Comparison of ENCODE assay signal across 10 mouse cellular contexts in the genomic region with DNA sequence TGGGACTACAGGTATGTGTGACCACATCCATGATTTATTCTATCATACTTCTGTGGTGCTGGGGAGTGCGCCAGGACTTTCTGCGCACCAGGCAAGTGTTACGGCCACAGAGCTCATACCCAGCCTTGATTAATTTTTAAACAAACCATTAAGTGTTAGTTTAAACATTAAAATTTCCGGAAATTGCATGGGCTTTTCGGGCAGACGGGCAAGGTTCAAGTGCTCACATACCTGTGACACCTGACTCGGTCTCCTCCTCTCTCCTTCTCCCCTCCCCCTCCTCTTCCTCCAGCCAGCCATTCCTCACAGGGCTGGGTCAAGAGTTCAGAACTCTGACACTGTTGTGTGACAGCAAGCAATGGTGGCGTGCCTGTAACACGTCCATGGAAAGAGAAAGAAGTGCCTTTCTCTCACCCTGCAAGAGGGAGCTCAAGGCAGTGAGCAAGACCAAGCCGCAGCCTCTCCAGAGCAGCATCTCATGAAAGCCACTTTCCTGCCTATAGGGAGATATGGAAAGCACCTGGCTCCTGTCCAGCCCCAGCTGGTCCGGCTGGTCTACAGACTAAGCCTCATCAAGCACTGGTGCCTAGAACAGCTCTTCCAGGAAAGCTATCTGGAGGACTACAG. TPM values are rescaled to one million over a fixed set of nuclear protein-coding genes. Genes with fewer than 3 reads are reported as not detected.
DNase-seq lines count a peak whose midpoint lies in the region; ATAC-seq and TF ChIP-seq lines count a peak whose summit lies in the region.
"Had no signal": no experiment of that assay in that cellular context is flagged by ENCODE, and none has a peak within 500 bp of the region (broad histone marks: within the 10 kb centered on the region; RNA-seq: fewer than 3 reads in every experiment).

No protein-coding gene starts in this region.

- ATAC-seq in hindbrain, postnatal 0 days = peak; percentile 47; the same call in 1 of the 2 replicates

- H3K36me3 ChIP-seq in hindbrain, postnatal 0 days (ENCODE audit: insufficient read depth, low read length) = no peaks in the 10 kb centered on the region
- no peaks in the 10 kb centered on the region for H3K36me3 ChIP-seq in hindbrain, embryonic 10.5 days
- H3K36me3 ChIP-seq: embryonic facial prominence, embryonic 12.5 days; heart, embryonic 13.5 days had no signal

- no peak overlapping the region for H3K9ac ChIP-seq in hindbrain, postnatal 0 days (replicated peaks; ENCODE audit: low read length)
- H3K9ac ChIP-seq: embryonic facial prominence, embryonic 12.5 days; heart, embryonic 13.5 days had no signal

- H3K4me3 ChIP-seq in hindbrain, postnatal 0 days (ENCODE audit: low read length) = no peak overlapping the region
- H3K4me3 ChIP-seq in hindbrain, embryonic 10.5 days = no peak overlapping the region
- no peak overlapping the region for H3K4me3 ChIP-seq in layer of hippocampus, adult 2 months
- H3K4me3 ChIP-seq: embryonic facial prominence, embryonic 12.5 days; heart, embryonic 13.5 days had no signal

- WGBS in hindbrain, postnatal 0 days = 72% methylated on average over 11 of the region's 11 CpGs
- 84% methylated on average over 11 of the region's 11 CpGs for WGBS in hindbrain, embryonic 10.5 days

- no peaks in the 10 kb centered on the region for H3K4me1 ChIP-seq in hindbrain, postnatal 0 days (ENCODE audit: insufficient read depth, low read length)
- peaks cover 11% of the 10 kb centered on the region for H3K4me1 ChIP-seq in hindbrain, embryonic 10.5 days (replicated peaks)
- H3K4me1 ChIP-seq: embryonic facial prominence, embryonic 12.5 days had no signal

- DNase-seq in hindbrain, postnatal 0 days (ENCODE audit: low spot score) = peak; percentile 65
- DNase-seq in hindbrain, embryonic 10.5 days (ENCODE audit: low spot score) = no peak
- peak; percentile 25 for DNase-seq in c-Kit-positive CD71-positive TER-119-negative erythroid progenitor cells, embryonic 14.5 days (ENCODE audit: low read depth)
- peak; percentile 80 for DNase-seq in kidney, postnatal 10 days
- DNase-seq in right cerebral cortex, adult 18-20 months = peak; percentile 29
- DNase-seq in Muller cell, postnatal 12 days (ENCODE audit: inconsistent ontology term) = no peak
- no peak for DNase-seq in layer of hippocampus, adult 2 months (ENCODE audit: low spot score in 2 of 2)
- DNase-seq in spleen, adult 12 weeks (ENCODE audit: low spot score) = no peak

- H3K9me3 ChIP-seq in hindbrain, postnatal 0 days (ENCODE audit: low read length) = no peaks in the 10 kb centered on the region
- H3K9me3 ChIP-seq in hindbrain, embryonic 10.5 days = peaks cover 9% of the 10 kb centered on the region

- TF ChIP-seq CTCF in hindbrain, postnatal 0 days (IDR thresholded peaks at IDR 0.05; ENCODE audit: low read depth) = no peak
- TF ChIP-seq CTCF in layer of hippocampus, adult 2 months (conservative IDR thresholded peaks at IDR 0.05) = no peak

- no peak overlapping the region for H3K27ac ChIP-seq in hindbrain, postnatal 0 days
- H3K27ac ChIP-seq in hindbrain, embryonic 10.5 days = no peak overlapping the region
- no peak overlapping the region for H3K27ac ChIP-seq in layer of hippocampus, adult 2 months
- H3K27ac ChIP-seq: embryonic facial prominence, embryonic 12.5 days; heart, embryonic 13.5 days had no signal

- H3K4me2 ChIP-seq in hindbrain, postnatal 0 days (ENCODE audit: low read depth, low read length) = no peak overlapping the region
- H3K4me2 ChIP-seq: embryonic facial prominence, embryonic 12.5 days; heart, embryonic 13.5 days had no signal

- no peaks in the 10 kb centered on the region for H3K27me3 ChIP-seq in hindbrain, postnatal 0 days (ENCODE audit: insufficient read depth, low read length)
- H3K27me3 ChIP-seq in hindbrain, embryonic 10.5 days (ENCODE audit: insufficient read depth, poor library complexity, severe bottlenecking) = no peaks in the 10 kb centered on the region
- H3K27me3 ChIP-seq: embryonic facial prominence, embryonic 12.5 days; heart, embryonic 13.5 days had no signal

RNA-seq across cellular contexts. Expression of a gene that starts 13.0 kb away (rescaled TPM):
- 1.9 and 8.8 TPM in 2 replicates for total RNA-seq in hindbrain, postnatal 0 days (2014; rRNA removed)
- 8.5 and 11.4 TPM in 2 replicates for polyA plus RNA-seq in hindbrain, postnatal 0 days (2015; fragmentation: Nextera tagmentation; extraction: Ambion mirVana)
- 0.37 TPM in 1 of 2 replicates, not detected in the other for polyA plus RNA-seq in hindbrain, embryonic 10.5 days (2016; fragmentation: Nextera tagmentation; extraction: Ambion mirVana)
- total RNA-seq in layer of hippocampus, adult 2 months (2021) = 10 to 100 TPM; 64.7 to 71.5 TPM

RNA-seq across cellular contexts. Expression of a gene that starts 53.7 kb away (rescaled TPM):
- total RNA-seq in hindbrain, postnatal 0 days (2014; rRNA removed) = 39.5 and 51.9 TPM in 2 replicates
- polyA plus RNA-seq in hindbrain, postnatal 0 days (2015; fragmentation: Nextera tagmentation; extraction: Ambion mirVana) = 51.4 and 51.6 TPM in 2 replicates
- 70.0 and 75.6 TPM in 2 replicates for polyA plus RNA-seq in hindbrain, embryonic 10.5 days (2016; fragmentation: Nextera tagmentation; extraction: Ambion mirVana)
- total RNA-seq in layer of hippocampus, adult 2 months (2021) = 10 to 100 TPM; 61.4 to 64.0 TPM

RNA-seq across cellular contexts. Expression of a gene that starts 53.9 kb away (rescaled TPM):
- 82.5 and 83.1 TPM in 2 replicates for total RNA-seq in hindbrain, postnatal 0 days (2014; rRNA removed)
- polyA plus RNA-seq in hindbrain, postnatal 0 days (2015; fragmentation: Nextera tagmentation; extraction: Ambion mirVana) = 60.6 and 64.6 TPM in 2 replicates
- 185 and 217 TPM in 2 replicates for polyA plus RNA-seq in hindbrain, embryonic 10.5 days (2016; fragmentation: Nextera tagmentation; extraction: Ambion mirVana)
- 10 to 100 TPM; 71.1 to 74.7 TPM for total RNA-seq in layer of hippocampus, adult 2 months (2021)

Comparison
In these comparisons a context has a peak if more than half of its experiments do, and no peak if none do; other contexts are left out.
1. DNase-seq: peak in hindbrain, postnatal 0 days (single experiment), c-Kit-positive CD71-positive TER-119-negative erythroid progenitor cells, embryonic 14.5 days (single experiment), kidney, postnatal 10 days (single experiment) and right cerebral cortex, adult 18-20 months (single experiment); none in hindbrain, embryonic 10.5 days (single experiment), Muller cell, postnatal 12 days (single experiment), layer of hippocampus, adult 2 months (0 of 2) and spleen, adult 12 weeks (single experiment).